Comparison of ENCODE assay signal across 15 mouse cellular contexts in the genomic region with DNA sequence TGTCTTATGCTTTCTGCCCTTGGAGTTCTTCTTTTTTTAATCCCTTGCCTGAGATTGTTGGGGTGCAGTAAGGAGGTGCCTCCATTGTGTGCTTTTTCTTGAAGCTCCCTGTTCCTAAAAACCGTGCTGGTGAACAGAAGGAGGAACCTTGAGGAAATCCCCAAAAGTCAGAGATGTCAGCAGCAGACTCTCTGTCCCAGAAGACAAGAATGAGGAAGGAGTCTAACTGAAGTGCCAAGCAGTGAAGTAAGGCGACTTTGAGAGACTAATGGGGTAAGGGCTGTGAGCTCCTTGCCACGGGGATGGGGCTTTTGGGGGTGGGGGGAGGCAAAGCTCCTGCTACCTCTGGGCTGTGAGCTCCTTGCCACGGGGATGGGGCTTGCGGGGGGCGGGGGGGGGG.
"Had no signal": no experiment of that assay in that cellular context is flagged by ENCODE, and none has a peak within 500 bp of the region (broad histone marks: within the 10 kb centered on the region; RNA-seq: fewer than 3 reads in every experiment).

No protein-coding gene starts in this region.

- H3K9ac ChIP-seq: kidney, embryonic 15.5 days; liver, embryonic 13.5 days; lung, embryonic 14.5 days; midbrain, embryonic 12.5 days had no signal

- H3K4me3 ChIP-seq: kidney, embryonic 15.5 days; left cerebral cortex, adult 2 months; liver, embryonic 13.5 days; midbrain, embryonic 12.5 days had no signal

- DNase-seq: kidney, adult 11 months; kidney, adult 8-10 months; kidney, postnatal 10 days; kidney, postnatal 36 days; layer of hippocampus, postnatal 36 days; liver, embryonic 13.5 days; lung, embryonic 14.5 days; lung, postnatal 10 days; lung, postnatal 36 days; thymus, adult 2 months; thymus, postnatal 25 days had no signal

- H3K4me2 ChIP-seq: kidney, embryonic 15.5 days; liver, embryonic 13.5 days; lung, embryonic 14.5 days; midbrain, embryonic 12.5 days had no signal

- H3K9me3 ChIP-seq: kidney, embryonic 15.5 days; liver, embryonic 13.5 days; midbrain, embryonic 12.5 days had no signal

- H3K36me3 ChIP-seq: kidney, embryonic 15.5 days; liver, embryonic 13.5 days; midbrain, embryonic 12.5 days had no signal

- H3K27ac ChIP-seq: kidney, embryonic 15.5 days; left cerebral cortex, adult 2 months; liver, embryonic 13.5 days; midbrain, embryonic 12.5 days; stomach, postnatal 0 days had no signal

- H3K4me1 ChIP-seq: kidney, embryonic 15.5 days; liver, embryonic 13.5 days; midbrain, embryonic 12.5 days had no signal

- H3K27me3 ChIP-seq: kidney, embryonic 15.5 days; liver, embryonic 13.5 days; midbrain, embryonic 12.5 days had no signal
